Mouse (Mus musculus) hindbrain, embryonic 11.5 days (tissue): ENCODE measurements around the gene Cela3a. TPM values are rescaled to one million over a fixed set of nuclear protein-coding genes. Genes with fewer than 3 reads are reported as not detected.

Experiments
- ATAC-seq: fragments of 200-750 bp; cut with Nextera tagmentation; 2 replicates; pipeline ENCODE4 v1.8.0; 2017; ENCODE audit warnings: mild to moderate bottlenecking, moderate TSS enrichment, moderate library complexity; ENCODE audit not compliant: low FRiP score
- DNase-seq: peaks from one replicate; pipeline ENCODE4 v3.0.0-alpha.2; 2015; ENCODE audit warnings: low spot score
- H3K27ac ChIP-seq: fragments of 300-500 bp; sonication (generic); 2 replicates; pipeline ENCODE4 v1.5.1; 2014; ENCODE audit warnings: mild to moderate bottlenecking, low read depth, low read length
- H3K27me3 ChIP-seq: fragments of 300-500 bp; sonication (generic); 2 replicates; pipeline ENCODE4 v1.6.1; 2014; ENCODE audit warnings: mild to moderate bottlenecking, low read length, moderate library complexity, mixed read lengths; ENCODE audit not compliant: control insufficient read depth, insufficient read depth
- H3K36me3 ChIP-seq: fragments of 300-500 bp; sonication (generic); 2 replicates; pipeline ENCODE4 v1.6.1; 2014; ENCODE audit warnings: mild to moderate bottlenecking, low read length, moderate library complexity, mixed read lengths; ENCODE audit not compliant: control insufficient read depth, insufficient read depth
- H3K4me1 ChIP-seq: fragments of 300-500 bp; sonication (generic); replicated peaks from 2 replicates; pipeline ENCODE4 v1.6.1; 2014; ENCODE audit warnings: low read length, mixed read lengths; ENCODE audit not compliant: control insufficient read depth, insufficient read depth
- H3K4me2 ChIP-seq: fragments of 300-500 bp; sonication (generic); replicated peaks from 2 replicates; pipeline ENCODE4 v1.6.1; 2014; ENCODE audit warnings: mild to moderate bottlenecking, low read depth, low read length
- H3K4me3 ChIP-seq: fragments of 300-500 bp; sonication (generic); 2 replicates; pipeline ENCODE4 v1.5.1; 2014; ENCODE audit warnings: low read depth, low read length
- H3K9ac ChIP-seq: fragments of 300-500 bp; sonication (generic); 2 replicates; pipeline ENCODE4 v1.6.1; 2014; ENCODE audit warnings: low read depth, low read length
- H3K9me3 ChIP-seq: fragments of 300-500 bp; sonication (generic); 2 replicates; pipeline ENCODE4 v1.6.1; 2016; ENCODE audit warnings: low read length; ENCODE audit not compliant: control insufficient read depth
- WGBS: fragments of 180-500 bp; shearing (Covaris S2); extraction: QIAGEN DNeasy Blood & Tissue Kit; methylation state at CpG from one replicate; pipeline ENCODE4 v1.1.7; 2014; 5-methylcytosine and 5-hydroxymethylcytosine counted together
- polyA plus RNA-seq: library from polyadenylated mRNA; unstranded; fragments of >200 nt; fragmentation: Nextera tagmentation; extraction: Ambion mirVana; gene quantifications from 2 replicates; pipeline ENCODE4 v1.2.1, GENCODE M21; 2014

Cela3a gene
- polyA plus RNA-seq, 1 experiment from 2014 or later = not detected

DNA sequence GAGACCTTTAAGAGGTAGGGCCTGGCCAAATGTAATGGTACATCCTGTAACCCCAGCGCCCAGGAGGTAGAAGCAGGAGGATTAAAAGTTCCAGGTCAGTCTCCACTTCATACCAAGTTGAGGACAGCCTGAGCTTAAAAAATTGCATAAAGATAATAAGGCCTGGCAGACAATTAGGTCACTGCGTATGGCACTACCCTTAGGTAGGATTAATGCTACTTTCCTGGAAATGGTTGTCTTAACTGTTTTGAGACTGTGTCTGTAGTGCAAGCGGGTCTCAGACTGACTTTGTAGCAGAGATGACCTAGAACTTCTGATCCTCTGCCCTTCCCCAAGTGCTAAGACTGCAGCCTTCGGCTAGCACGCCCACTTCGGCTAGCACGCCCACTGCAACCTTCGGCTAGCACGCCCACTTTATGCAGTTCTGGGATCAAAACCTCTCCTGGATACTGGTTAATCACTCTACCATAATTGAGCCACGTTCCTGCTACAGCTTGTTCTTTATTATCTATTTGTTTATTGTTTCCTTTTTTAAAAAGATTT is 29.8 kb downstream of the Cela3a start:
- Histone ChIP-seq H3K27me3 (no peaks in the 10 kb centered on the region), H3K27ac (no peak overlapping the region), H3K4me2 (no peak overlapping the region), H3K36me3 (no peaks in the 10 kb centered on the region), H3K9me3 (no peaks in the 10 kb centered on the region), H3K4me3 (no peak overlapping the region), H3K4me1 (no peaks in the 10 kb centered on the region), H3K9ac (no peak overlapping the region)
- ATAC-seq (no peak), DNase-seq (no peak)
- WGBS = 85% methylated on average over 10 of the region's 10 CpGs

DNA sequence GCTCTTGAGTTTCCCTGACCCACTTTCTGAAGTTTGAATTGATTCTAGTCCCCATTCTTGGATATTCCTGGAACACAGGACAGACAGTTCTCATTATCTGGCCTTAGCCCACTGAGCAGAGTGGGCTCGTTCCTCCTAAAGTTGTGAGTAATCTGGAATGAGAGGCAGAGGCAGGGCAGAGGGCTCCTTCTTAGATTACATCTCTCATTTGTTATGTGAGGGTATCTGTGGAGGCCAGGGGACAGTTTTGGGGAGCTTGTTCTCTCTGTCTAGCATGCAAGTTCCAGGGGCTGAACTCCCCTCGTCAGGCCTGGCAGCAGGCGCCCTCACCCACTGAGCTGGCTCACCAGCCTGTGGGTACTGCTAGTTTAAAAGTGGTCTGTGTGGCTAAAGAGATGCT is 30.5 kb downstream of the Cela3a start:
- Histone ChIP-seq H3K27ac (no peak overlapping the region), H3K4me3 (no peak overlapping the region), H3K9ac (no peak overlapping the region), H3K27me3 (no peaks in the 10 kb centered on the region), H3K36me3 (no peaks in the 10 kb centered on the region), H3K9me3 (no peaks in the 10 kb centered on the region), H3K4me2 (no peak overlapping the region), H3K4me1 (no peaks in the 10 kb centered on the region)
- DNase-seq (no peak), ATAC-seq (no peak)
- 83% methylated on average over 3 of the region's 3 CpGs for WGBS

DNA sequence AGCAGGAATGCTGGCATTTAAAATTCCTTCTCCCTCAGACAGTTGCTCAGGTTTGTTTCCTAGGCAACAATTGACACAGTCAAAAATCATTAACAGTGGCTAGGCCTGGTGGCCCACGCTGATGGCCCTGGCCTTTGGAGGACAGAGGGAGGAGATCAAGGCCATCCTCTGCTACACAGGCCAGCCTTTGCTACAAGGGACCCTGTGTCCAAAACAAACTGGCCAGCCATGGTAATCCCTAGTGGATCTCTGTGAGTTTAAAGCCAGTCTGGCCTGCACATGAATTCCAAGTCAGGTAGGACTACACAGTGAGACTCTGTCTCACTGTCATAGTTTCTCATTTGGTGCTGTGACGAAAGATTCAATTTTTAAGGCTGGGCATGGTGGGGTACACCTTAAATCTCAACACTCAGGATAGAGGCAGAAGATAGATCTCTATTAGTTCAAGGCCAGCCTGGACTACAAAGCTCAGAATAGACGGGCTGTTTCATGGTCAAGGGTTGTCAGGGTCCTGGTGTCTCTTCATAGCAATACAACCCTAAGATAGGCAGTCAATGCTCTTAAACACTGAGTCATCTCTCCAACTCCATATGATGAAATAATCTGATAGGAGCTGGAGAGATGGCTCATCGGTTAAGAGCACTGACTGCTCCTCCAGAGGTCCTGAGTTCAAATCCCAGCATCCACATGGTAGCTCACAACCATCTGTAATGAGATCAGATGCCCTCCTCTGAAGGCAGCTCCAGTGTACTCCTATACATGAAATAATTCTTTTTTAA is 31.9 kb downstream of the Cela3a start:
- H3K27me3 ChIP-seq = no peaks in the 10 kb centered on the region
- H3K36me3 ChIP-seq = no peaks in the 10 kb centered on the region
- no peak overlapping the region for H3K9ac ChIP-seq
- 84% methylated on average over 4 of the region's 4 CpGs for WGBS
- DNase-seq (no peak), ATAC-seq (no peak)
- H3K27ac ChIP-seq = no peak overlapping the region
- H3K4me3 ChIP-seq = no peak overlapping the region
- H3K4me1 ChIP-seq = no peaks in the 10 kb centered on the region
- H3K9me3 ChIP-seq = no peaks in the 10 kb centered on the region
- H3K4me2 ChIP-seq = no peak overlapping the region

DNA sequence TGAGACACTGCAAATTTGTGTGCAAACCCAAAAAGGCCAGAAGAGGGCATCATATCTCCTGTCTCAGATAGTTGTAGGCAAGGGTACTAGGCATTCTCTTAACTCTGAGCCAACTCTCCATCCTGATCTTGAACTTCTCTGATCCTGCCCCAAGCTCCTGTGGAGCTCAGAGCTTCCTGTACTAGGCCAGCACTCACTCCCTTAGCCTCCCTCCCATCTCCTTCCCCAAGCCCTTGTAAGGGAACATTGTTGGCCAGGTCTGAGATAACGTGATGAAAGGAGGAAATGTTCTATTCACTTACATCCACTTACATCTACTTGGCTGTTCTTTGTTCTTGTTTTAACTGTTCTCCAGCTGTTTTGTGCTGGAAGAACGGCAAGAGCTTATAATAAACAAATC is 32.8 kb downstream of the Cela3a start:
- no peak overlapping the region for H3K4me2 ChIP-seq
- WGBS = 90% methylated on average over 2 of the region's 2 CpGs
- no peak for DNase-seq
- no peak overlapping the region for H3K4me3 ChIP-seq
- no peaks in the 10 kb centered on the region for H3K4me1 ChIP-seq
- H3K27ac ChIP-seq = no peak overlapping the region
- H3K36me3 ChIP-seq = no peaks in the 10 kb centered on the region
- no peak overlapping the region for H3K9ac ChIP-seq
- ATAC-seq = no peak
- no peaks in the 10 kb centered on the region for H3K27me3 ChIP-seq
- H3K9me3 ChIP-seq = no peaks in the 10 kb centered on the region

DNA sequence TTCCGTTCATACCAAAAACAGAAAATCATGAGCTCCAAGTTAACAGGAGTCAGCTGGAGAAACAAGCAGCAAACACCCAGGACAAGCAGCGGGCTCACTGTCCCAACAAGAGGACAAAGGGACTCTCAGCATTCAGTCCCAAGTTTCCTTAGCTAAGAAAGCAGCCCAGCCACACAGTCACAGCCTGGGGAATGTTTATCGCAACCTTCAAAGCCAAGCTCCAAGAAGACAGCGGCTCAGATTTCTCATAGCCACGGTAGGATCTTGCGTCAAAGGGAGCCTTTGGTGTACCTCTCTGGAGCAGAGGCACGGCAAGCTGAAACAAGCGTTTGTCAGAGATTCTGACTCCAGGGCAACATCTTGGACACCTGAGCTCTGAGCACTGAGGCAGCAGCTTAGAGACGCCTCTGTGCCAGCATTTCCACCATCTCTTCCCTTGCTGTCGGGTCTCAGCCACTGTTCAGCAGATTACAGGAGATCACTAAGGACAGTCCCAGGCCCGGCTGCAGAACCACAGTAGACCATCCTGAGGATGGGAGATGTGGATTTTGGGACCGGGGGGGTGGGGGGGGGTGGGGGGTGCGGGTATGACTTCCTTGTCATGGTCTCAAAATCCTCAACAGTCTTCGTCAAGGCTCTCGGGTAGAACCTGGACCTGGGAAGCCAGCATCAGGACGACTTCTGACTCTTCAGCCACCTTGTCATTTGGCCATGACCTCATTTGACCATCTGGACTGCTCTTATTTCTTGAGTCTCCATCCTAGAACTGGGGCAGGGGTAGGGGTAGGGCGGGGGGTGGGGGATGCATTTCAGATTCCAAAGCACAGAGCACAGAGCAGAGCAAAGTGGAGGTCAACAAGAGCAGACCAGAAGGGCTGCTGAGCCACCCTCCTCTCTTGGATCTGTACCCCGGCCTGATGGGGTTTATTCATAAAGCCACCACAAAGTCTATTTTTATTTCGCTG is 34.0 kb downstream of the Cela3a start:
- ATAC-seq (no peak), DNase-seq (no peak)
- Histone ChIP-seq H3K9me3 (no peaks in the 10 kb centered on the region), H3K27ac (no peak overlapping the region), H3K36me3 (no peaks in the 10 kb centered on the region), H3K4me3 (no peak overlapping the region), H3K4me2 (no peak overlapping the region), H3K4me1 (no peaks in the 10 kb centered on the region), H3K27me3 (no peaks in the 10 kb centered on the region), H3K9ac (no peak overlapping the region)
- 53% methylated on average over 19 of the region's 19 CpGs for WGBS

DNA sequence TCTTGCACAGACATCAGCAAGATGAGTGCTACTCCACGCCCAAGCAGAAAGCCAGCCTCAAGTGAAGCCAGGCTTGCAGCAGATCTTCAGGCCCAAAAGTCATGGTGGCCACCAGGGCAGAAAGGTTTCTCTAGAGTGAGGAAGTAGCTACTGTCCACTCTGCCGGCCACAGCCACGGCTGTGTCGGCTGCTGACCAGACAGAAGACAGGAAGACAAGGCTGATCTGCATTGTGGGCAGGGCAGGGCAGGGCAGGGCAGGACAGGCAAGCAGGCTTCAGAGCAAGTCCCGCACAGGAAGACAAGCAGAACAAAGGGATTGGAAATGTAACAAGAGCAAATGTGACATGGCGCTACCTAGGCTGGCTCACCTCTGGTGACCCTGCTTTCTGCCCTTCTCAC is 35.9 kb downstream of the Cela3a start:
- ATAC-seq (no peak), DNase-seq (no peak)
- WGBS = 56% methylated on average over 6 of the region's 6 CpGs
- no peak overlapping the region for H3K4me3 ChIP-seq
- H3K9me3 ChIP-seq = no peaks in the 10 kb centered on the region
- H3K27ac ChIP-seq = no peak overlapping the region
- no peaks in the 10 kb centered on the region for H3K27me3 ChIP-seq
- no peaks in the 10 kb centered on the region for H3K4me1 ChIP-seq
- no peak overlapping the region for H3K9ac ChIP-seq
- no peak overlapping the region for H3K4me2 ChIP-seq
- no peaks in the 10 kb centered on the region for H3K36me3 ChIP-seq

DNA sequence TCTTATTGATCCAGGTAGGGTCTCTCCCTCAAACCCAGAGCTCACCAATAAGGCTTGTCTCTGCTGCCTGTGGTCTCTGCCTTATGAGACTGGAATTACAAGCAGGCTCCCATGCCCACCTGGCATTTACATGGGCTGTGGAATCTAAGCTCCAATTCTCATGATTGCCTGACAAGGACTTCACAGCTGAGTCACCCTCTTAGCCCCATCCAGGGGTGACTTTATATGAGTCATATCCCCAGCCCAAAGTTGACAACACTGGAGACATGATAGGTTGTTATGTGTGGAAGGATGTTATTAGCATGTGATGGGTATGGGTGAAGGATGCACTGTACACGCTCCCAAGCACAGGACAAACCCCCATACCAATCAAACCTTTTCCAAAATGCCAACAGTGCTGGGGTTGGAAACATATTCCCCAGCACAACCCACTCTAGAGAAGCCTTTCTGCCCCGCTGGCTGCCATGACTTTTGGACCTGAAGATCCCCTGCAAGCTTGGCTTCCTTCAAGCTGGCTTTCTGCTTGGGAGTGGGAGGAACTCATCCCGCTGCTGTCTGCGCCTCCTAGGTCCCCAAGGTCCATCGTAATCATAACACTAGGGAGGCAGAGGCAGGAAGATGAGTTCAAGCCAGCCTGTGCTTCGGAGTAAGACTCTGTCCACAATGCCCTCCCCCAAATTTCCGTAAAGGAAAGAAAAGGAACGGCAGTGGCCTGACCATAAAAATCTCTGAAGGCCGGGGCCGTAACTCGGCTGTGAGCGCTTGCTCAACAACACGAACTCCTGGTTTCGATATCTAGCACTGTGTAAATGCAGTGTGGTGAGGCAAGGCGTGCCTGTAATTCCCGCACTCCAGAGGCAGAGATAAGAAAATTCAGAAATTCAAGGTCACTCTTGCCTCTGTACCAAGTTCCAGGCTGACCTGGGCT is 37.7 kb downstream of the Cela3a start:
- Histone ChIP-seq H3K4me2 (no peak overlapping the region), H3K4me3 (no peak overlapping the region), H3K36me3 (no peaks in the 10 kb centered on the region), H3K27me3 (no peaks in the 10 kb centered on the region), H3K9me3 (no peaks in the 10 kb centered on the region), H3K9ac (no peak overlapping the region), H3K4me1 (no peaks in the 10 kb centered on the region), H3K27ac (no peak overlapping the region)
- ATAC-seq (no peak), DNase-seq (no peak)
- WGBS = 92% methylated on average over 16 of the region's 16 CpGs
